Mouse (Mus musculus) CH12.LX (cell line): Measurements from ENCODE around the gene Clk1. TPM values are rescaled to one million over a fixed set of nuclear protein-coding genes. Genes with fewer than 3 reads are reported as not detected.
A peak's percentile ranks its signal among the peaks of the same experiment; 100 is the strongest.

Source experiments
- DNase-seq: peaks from one replicate; pipeline ENCODE4 v3.0.0-alpha.2; 2013; ENCODE audit errors: extremely low read depth
- H3K27ac ChIP-seq: 2 replicates; pipeline ENCODE4 v1.5.1; 2012; ENCODE audit warnings: low read depth, mild to moderate bottlenecking, control low read depth, moderate library complexity; ENCODE audit not compliant: insufficient read depth
- H3K27me3 ChIP-seq: replicated peaks from 2 replicates; pipeline ENCODE3; 2012; ENCODE audit warnings: inconsistent platforms
- H3K36me3 ChIP-seq, 2 experiments: replicated peaks in 1 of 2; 2 replicates each; pipeline versions ENCODE3 to v1.6.1; 2012; ENCODE audit warnings: inconsistent platforms in 1 of 2, low read length in 1 of 2, mild to moderate bottlenecking in 1 of 2, mixed read lengths in 1 of 2, moderate library complexity in 1 of 2; ENCODE audit not compliant: control insufficient read depth in 1 of 2, insufficient read depth in 1 of 2
- H3K4me1 ChIP-seq, 2 experiments: 2 replicates each; pipeline ENCODE4 v1.6.1; 2012; ENCODE audit warnings: inconsistent platforms in 1 of 2, moderate library complexity in 1 of 2; ENCODE audit not compliant: insufficient read depth in 2 of 2, control insufficient read depth in 1 of 2
- H3K4me2 ChIP-seq: 2 replicates; pipeline ENCODE4 v1.6.1; 2012; ENCODE audit warnings: low read depth, mild to moderate bottlenecking, control low read depth; ENCODE audit not compliant: poor library complexity, insufficient read depth, severe bottlenecking
- H3K4me3 ChIP-seq, 3 experiments: fragments of 150-350 bp in 1 of 3; sonication (generic) in 1 of 3; replicated peaks in 1 of 3; 2 replicates each; pipeline versions ENCODE3 to v1.5.1; 2011 to 2012; ENCODE audit warnings: low read depth in 2 of 3, low read length in 2 of 3, mild to moderate bottlenecking in 2 of 3, moderate library complexity in 2 of 3, control low read depth in 1 of 3, improper control_type of control experiment in 1 of 3, inconsistent platforms in 1 of 3, mixed read lengths in 1 of 3; ENCODE audit not compliant: poor library complexity in 1 of 3
- H3K79me2 ChIP-seq: replicated peaks from 2 replicates; pipeline ENCODE4 v1.6.1; 2012; ENCODE audit warnings: mild to moderate bottlenecking, moderate library complexity; ENCODE audit not compliant: control insufficient read depth, poor library complexity, insufficient read depth, severe bottlenecking; ENCODE audit errors: extremely low read depth
- H3K9ac ChIP-seq: 2 replicates; pipeline ENCODE4 v1.6.1; 2012; ENCODE audit warnings: low read depth, mild to moderate bottlenecking, control low read depth, moderate library complexity; ENCODE audit not compliant: insufficient read depth
- H3K9me3 ChIP-seq: replicated peaks from 2 replicates; pipeline ENCODE3; 2012; ENCODE audit warnings: low read length, inconsistent platforms, mixed read lengths
- BHLHE40 ChIP-seq: IDR thresholded peaks from 2 replicates; pipeline ENCODE4 v1.6.1; 2011; ENCODE audit warnings: mild to moderate bottlenecking, low read depth, low read length, improper control_type of control experiment
- CHD1 ChIP-seq: IDR thresholded peaks from 2 replicates; pipeline ENCODE4 v1.6.1; 2012; ENCODE audit warnings: low read depth, low read length, improper control_type of control experiment, inconsistent platforms
- CTCF ChIP-seq, 2 experiments: IDR thresholded peaks in 1 of 2; conservative IDR thresholded peaks in 1 of 2; 2 replicates each; pipeline ENCODE4 v1.5.1; 2011 to 2012; ENCODE audit warnings: low read depth in 2 of 2, low read length in 2 of 2, improper control_type of control experiment in 1 of 2, inconsistent platforms in 1 of 2, mild to moderate bottlenecking in 1 of 2, moderate library complexity in 1 of 2
- E2F4 ChIP-seq: IDR thresholded peaks from 2 replicates; pipeline ENCODE4 v1.6.1; 2011; ENCODE audit warnings: low read depth, low read length, improper control_type of control experiment; ENCODE audit not compliant: insufficient replicate concordance
- EP300 ChIP-seq: IDR thresholded peaks from 2 replicates; pipeline ENCODE4 v1.6.1; 2011; ENCODE audit warnings: low read length, improper control_type of control experiment
- HCFC1 ChIP-seq: IDR thresholded peaks from 2 replicates; pipeline ENCODE4 v1.6.1; 2012; ENCODE audit warnings: low read depth, mild to moderate bottlenecking, inconsistent platforms, low read length, improper control_type of control experiment
- IRF4 ChIP-seq: IDR thresholded peaks from 2 replicates; pipeline ENCODE4 v1.6.1; 2014; ENCODE audit warnings: low read depth, mild to moderate bottlenecking, inconsistent platforms, low read length, improper control_type of control experiment
- JUND ChIP-seq: conservative IDR thresholded peaks from 2 replicates; pipeline ENCODE4 v1.6.1; 2011; ENCODE audit warnings: low read depth, low read length, improper control_type of control experiment
- MAFK ChIP-seq: IDR thresholded peaks from 2 replicates; pipeline ENCODE4 v1.6.1; 2011; ENCODE audit warnings: low read length, improper control_type of control experiment; ENCODE audit not compliant: insufficient replicate concordance
- MAX ChIP-seq: IDR thresholded peaks from 2 replicates; pipeline ENCODE4 v1.6.1; 2011; ENCODE audit warnings: low read length, improper control_type of control experiment
- MXI1 ChIP-seq: IDR thresholded peaks from 2 replicates; pipeline ENCODE4 v1.6.1; 2011; ENCODE audit warnings: mild to moderate bottlenecking, low read depth, low read length, improper control_type of control experiment
- NRF1 ChIP-seq: IDR thresholded peaks from 2 replicates; pipeline ENCODE4 v1.6.1; 2014; ENCODE audit warnings: low read depth, mild to moderate bottlenecking, inconsistent platforms, low read length, improper control_type of control experiment, moderate library complexity
- PAX5 ChIP-seq: IDR thresholded peaks from 2 replicates; pipeline ENCODE4 v1.6.1; 2012; ENCODE audit warnings: low read length, inconsistent platforms, mixed read lengths
- POLR2A ChIP-seq: IDR thresholded peaks from 2 replicates; pipeline ENCODE4 v1.6.1; 2011; ENCODE audit warnings: low read depth, mild to moderate bottlenecking, improper control_type of control experiment, low read length
- POLR2AphosphoS2 ChIP-seq: IDR thresholded peaks from 2 replicates; pipeline ENCODE4 v1.6.1; 2011; ENCODE audit warnings: low read depth, low read length, improper control_type of control experiment
- RAD21 ChIP-seq: IDR thresholded peaks from 2 replicates; pipeline ENCODE4 v1.6.1; 2011; ENCODE audit warnings: low read depth, mild to moderate bottlenecking, low read length, improper control_type of control experiment, moderate library complexity
- RCOR1 ChIP-seq: conservative IDR thresholded peaks from 2 replicates; pipeline ENCODE4 v1.6.1; 2012; ENCODE audit warnings: low read depth, mild to moderate bottlenecking, inconsistent platforms, low read length, improper control_type of control experiment
- SIN3A ChIP-seq: IDR thresholded peaks from 2 replicates; pipeline ENCODE4 v1.6.1; 2012; ENCODE audit warnings: low read length, improper control_type of control experiment, inconsistent platforms
- UBTF ChIP-seq: IDR thresholded peaks from 2 replicates; pipeline ENCODE4 v1.6.1; 2012; ENCODE audit warnings: low read depth, mild to moderate bottlenecking, inconsistent platforms, low read length, improper control_type of control experiment, moderate library complexity
- USF1 ChIP-seq: IDR thresholded peaks from 2 replicates; pipeline ENCODE4 v1.6.1; 2014; ENCODE audit warnings: low read depth, mild to moderate bottlenecking, inconsistent platforms, low read length, improper control_type of control experiment
- USF2 ChIP-seq: conservative IDR thresholded peaks from 2 replicates; pipeline ENCODE4 v1.6.1; 2011; ENCODE audit warnings: low read depth, low read length, improper control_type of control experiment
- ZC3H11A ChIP-seq: IDR thresholded peaks from 2 replicates; pipeline ENCODE4 v1.6.1; 2012; ENCODE audit warnings: low read depth, mild to moderate bottlenecking, inconsistent platforms, low read length, improper control_type of control experiment
- ZKSCAN1 ChIP-seq: IDR thresholded peaks from 2 replicates; pipeline ENCODE4 v1.6.1; 2012; ENCODE audit warnings: low read depth, inconsistent platforms, low read length, improper control_type of control experiment, borderline replicate concordance
- ZMIZ1 ChIP-seq: IDR thresholded peaks from 2 replicates; pipeline ENCODE4 v1.6.1; 2012; ENCODE audit warnings: low read depth, mild to moderate bottlenecking, inconsistent platforms, low read length, improper control_type of control experiment
- ZNF384 ChIP-seq: IDR thresholded peaks from 2 replicates; pipeline ENCODE4 v1.6.1; 2012; ENCODE audit warnings: low read depth, low read length, improper control_type of control experiment, inconsistent platforms
- dilution Hi-C: fragments of 300-500 bp; cut with MboI; formaldehyde crosslinking; loops from 2 replicates; pipeline ENCODE4 v1.14.3; 2020; ENCODE audit warnings: low sequenced_read_pairs; ENCODE audit not compliant: extremely low pct_unique_long_range_greater_than_20kb, extremely low pct_ligation_motif_present
- in situ Hi-C: fragments of 300-500 bp; cut with MboI; formaldehyde crosslinking; loops from 3 replicates; pipeline ENCODE4 v1.14.3; 2019; ENCODE audit warnings: low sequenced_read_pairs, low pct_ligation_motif_present, low pct_unique_long_range_greater_than_20kb, mixed read lengths
- polyA plus RNA-seq: library from polyadenylated mRNA; unstranded; fragments of >175 nt; gene quantifications from 2 replicates; pipeline ENCODE4 v1.2.1, GENCODE M21; 2012; ENCODE audit warnings: low read depth; ENCODE audit not compliant: insufficient read length
- total RNA-seq, 2 experiments: library from RNA; depleted of rRNA; stranded (reverse); fragments of 300-350 nt in 1 of 2; fragments of >200 nt in 1 of 2; gene quantifications; 2 replicates each; pipeline ENCODE4 v1.2.3; 2012 to 2014

The Clk1 gene
- total and polyA plus RNA-seq, 3 experiments, result 107 to 209 (median 119) TPM

DNA sequence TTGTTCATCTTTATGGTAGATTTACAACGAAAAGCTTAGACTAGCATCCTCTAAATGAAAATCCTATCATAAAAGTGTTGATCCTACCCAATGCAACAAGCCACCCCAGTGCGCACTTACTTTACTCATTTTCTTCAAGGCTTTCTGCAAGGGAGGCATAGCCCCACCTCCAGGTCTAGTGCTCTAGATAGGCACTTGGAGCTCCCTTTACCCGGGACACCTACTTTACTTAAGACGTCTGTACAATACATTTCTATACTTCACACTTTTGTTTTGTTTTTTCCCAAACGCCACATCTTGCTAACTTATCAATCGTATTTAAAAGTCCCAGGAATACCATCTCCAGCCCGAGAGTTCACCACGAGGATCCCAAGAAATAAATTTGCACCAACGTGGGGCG lies 20.8 kb upstream of the Clk1 start:
- H3K4me1 ChIP-seq, result peaks cover 5 to 24% of the 10 kb centered on the region in 2 experiments
- in situ Hi-C loops, result no loop called here
- H3K79me2 ChIP-seq, result peaks cover 37% of the 10 kb centered on the region
- H3K36me3 ChIP-seq, result peaks cover 33 to 66% of the 10 kb centered on the region in 2 experiments
- dilution Hi-C loops, result no loop called here
- TF ChIP-seq RCOR1 (no peak), PAX5 (no peak), MAFK (no peak), BHLHE40 (no peak), IRF4 (no peak), RAD21 (no peak)
- peak; percentile 15 for DNase-seq
- H3K4me2 ChIP-seq, result peak overlapping the region; percentile 81; the same call in 1 of the 2 replicates
- no peaks in the 10 kb centered on the region for H3K9me3 ChIP-seq
- H3K9ac ChIP-seq, result peak overlapping the region; percentile 60
- H3K27me3 ChIP-seq, result no peaks in the 10 kb centered on the region
- peak overlapping the region; percentile 69; the same call in 1 of the 2 replicates for H3K27ac ChIP-seq
- H3K4me3 ChIP-seq, result peak overlapping the region; percentile 69 to 82 (median 74)

GRCm38 (mm10) chr1:58424551-58424950 lies 685 bp upstream of the Clk1 start:
- no peak overlapping the region for H3K4me3 ChIP-seq

DNA sequence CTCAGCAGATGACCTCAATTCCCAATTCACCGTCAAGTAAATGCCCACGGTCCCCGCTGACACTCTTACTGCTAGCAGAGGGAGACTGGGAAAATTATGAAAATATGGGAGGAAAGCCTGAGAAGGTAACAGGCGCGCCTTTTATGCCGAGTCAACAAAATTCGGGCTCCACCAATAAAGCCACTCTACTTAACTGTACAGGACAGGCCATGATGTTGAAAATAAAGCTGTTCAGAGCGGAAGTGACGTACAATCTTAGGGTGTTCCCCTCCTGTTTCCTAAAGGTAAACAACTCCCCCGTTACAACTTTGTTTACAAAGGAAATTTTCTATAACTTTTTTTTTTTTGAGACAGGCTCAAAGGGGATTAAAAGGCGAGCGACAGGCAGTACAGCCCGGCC lies 987 bp downstream of the Clk1 start:
- dilution Hi-C loops, result no loop called here
- H3K4me3 ChIP-seq, result peak overlapping the region; percentile 94 to 99 (median 96)
- no peak overlapping the region for H3K4me2 ChIP-seq

More at GRCm38 (mm10) chr1:58424551-58424950, 685 bp upstream of the Clk1 start:
- dilution Hi-C loops, result no loop called here
- peak overlapping the region; percentile 100 for H3K9ac ChIP-seq
- TF ChIP-seq JUND (no peak), MXI1 (no peak), ZNF384 (no peak), E2F4 (no peak), CHD1 (no peak), PAX5 (no peak), ZKSCAN1 (no peak), ZMIZ1 (no peak), BHLHE40 (no peak), ZC3H11A (no peak), MAFK (no peak), NRF1 (no peak), UBTF (no peak), POLR2AphosphoS2 (no peak)
- no peaks in the 10 kb centered on the region for H3K9me3 ChIP-seq
- no peak overlapping the region for H3K4me2 ChIP-seq
- no peak overlapping the region for H3K27ac ChIP-seq
- no peak for DNase-seq
- in situ Hi-C loops, result no loop called here
- H3K36me3 ChIP-seq, result peaks cover 15 to 36% of the 10 kb centered on the region in 2 experiments
- H3K27me3 ChIP-seq, result no peaks in the 10 kb centered on the region
- peaks cover 34% of the 10 kb centered on the region for H3K79me2 ChIP-seq
- H3K4me1 ChIP-seq, result peaks cover 6 to 26% of the 10 kb centered on the region in 2 experiments; a peak in 3 of 4 replicates

More for the DNA sequence above, 987 bp downstream of the Clk1 start:
- Histone ChIP-seq H3K9ac (peak overlapping the region; percentile 100), H3K36me3 (peaks cover 31 to 39% of the 10 kb centered on the region in 2 experiments), H3K27ac (no peak overlapping the region; the same call in 1 of the 2 replicates), H3K79me2 (peaks cover 49% of the 10 kb centered on the region), H3K9me3 (no peaks in the 10 kb centered on the region), H3K4me1 (peaks cover 6 to 39% of the 10 kb centered on the region in 2 experiments; a peak in 3 of 4 replicates), H3K27me3 (no peaks in the 10 kb centered on the region)
- DNase-seq, result peak; percentile 81
- TF ChIP-seq ZC3H11A, result no peak
- no peak for TF ChIP-seq UBTF
- no peak for TF ChIP-seq EP300
- peak; percentile 97 for TF ChIP-seq SIN3A
- TF ChIP-seq ZMIZ1, result no peak
- no peak for TF ChIP-seq POLR2A
- no peak for TF ChIP-seq USF2
- no peak for TF ChIP-seq CTCF (conservative IDR thresholded peaks at IDR 0.05 in 1 of 2, IDR thresholded peaks at IDR 0.05 in 1 of 2; ENCODE audit: low read depth in 2 of 2, low read length in 2 of 2)
- peak; percentile 38; the same call in 1 of the 2 replicates for TF ChIP-seq HCFC1
- TF ChIP-seq E2F4, result no peak
- 0 out of 2 replicates have a peak, but pooled peaks have one; percentile 2 for TF ChIP-seq MXI1
- no peak for TF ChIP-seq MAFK
- TF ChIP-seq ZKSCAN1, result no peak
- no peak for TF ChIP-seq USF1
- TF ChIP-seq MAX, result no peak
- in situ Hi-C loops, result no loop called here
